Mouse (Mus musculus): ENCODE data around the gene Ak9. TPM values are rescaled to one million over a fixed set of nuclear protein-coding genes. Genes with fewer than 3 reads are reported as not detected.

Ak9 gene
- total and polyA plus RNA-seq, 3 experiments, result not detected

DNA sequence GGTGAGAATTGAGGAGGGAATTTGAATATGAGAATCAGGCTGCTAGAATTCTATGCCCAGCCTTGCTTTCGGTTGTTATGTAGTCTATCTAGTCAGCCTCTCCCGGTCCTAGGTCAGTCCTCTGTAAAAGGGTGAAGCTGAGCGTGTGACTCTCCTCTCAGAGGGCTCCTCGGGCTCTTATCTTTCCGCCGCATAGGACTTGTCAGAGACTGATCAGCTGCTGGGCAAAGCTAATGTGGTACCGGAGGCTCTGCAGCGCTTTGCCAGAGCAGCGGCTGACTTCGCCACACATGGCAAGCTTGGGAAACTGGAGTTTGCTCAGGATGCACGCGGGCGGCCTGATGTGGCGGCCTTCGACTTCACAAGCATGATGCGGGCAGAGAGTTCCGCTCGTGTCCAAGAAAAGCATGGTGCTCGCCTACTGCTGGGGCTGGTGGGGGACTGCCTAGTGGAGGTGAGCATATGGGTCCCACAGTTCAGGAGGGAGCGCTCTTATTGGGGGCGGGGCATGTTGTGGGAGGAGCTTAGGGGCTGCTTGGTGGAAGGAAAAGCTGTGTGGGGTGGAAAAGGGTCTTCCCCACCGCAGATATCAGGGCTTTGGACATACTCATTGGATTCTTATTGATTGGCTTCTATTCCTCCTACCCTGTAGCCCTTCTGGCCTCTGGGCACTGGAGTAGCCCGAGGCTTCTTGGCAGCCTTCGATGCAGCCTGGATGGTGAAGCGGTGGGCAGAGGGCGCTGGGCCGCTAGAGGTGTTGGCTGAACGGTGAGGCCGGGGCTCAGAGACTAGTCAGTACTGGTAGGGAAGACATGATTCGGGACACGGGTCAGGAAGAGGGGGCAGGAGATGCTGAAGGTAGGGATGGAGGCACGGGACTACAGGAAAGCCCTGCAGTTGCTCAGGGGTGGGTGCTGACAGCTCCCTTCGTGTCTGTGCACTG lies 177.4 kb downstream of the Ak9 start:
- H3K4me3 ChIP-seq (ENCODE audit: low read depth, low read length), result peak overlapping the region; percentile 36; the same call in 1 of the 2 replicates
- H3K36me3 ChIP-seq (replicated peaks), result peaks cover 86% of the 10 kb centered on the region

DNA sequence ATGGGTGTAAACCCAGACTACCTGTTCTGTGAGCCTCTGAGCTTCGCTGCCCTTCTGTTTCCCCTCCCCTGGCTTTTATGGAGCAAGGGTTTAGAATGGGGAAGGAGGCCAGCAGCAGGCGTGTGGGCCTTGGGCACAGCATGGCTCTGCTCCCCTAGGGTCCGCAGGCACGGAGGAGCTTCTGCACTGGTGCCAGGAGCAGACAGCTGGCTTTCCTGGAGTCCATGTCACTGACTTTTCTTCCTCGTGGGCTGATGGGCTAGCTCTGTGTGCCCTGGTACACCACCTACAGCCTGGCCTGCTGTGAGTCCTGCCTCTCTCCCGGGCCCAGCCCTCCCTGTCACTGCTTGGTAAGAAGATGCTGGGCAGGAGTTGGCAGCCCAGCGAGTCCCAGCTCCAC lies 178.7 kb downstream of the Ak9 start:
- TF ChIP-seq GATA1 (IDR thresholded peaks at IDR 0.05; ENCODE audit: borderline replicate concordance, low read length) (no peak), TAL1 (conservative IDR thresholded peaks at IDR 0.05; ENCODE audit: low read depth, low read length) (no peak), GATA2 (IDR thresholded peaks at IDR 0.05; ENCODE audit: borderline replicate concordance, low read depth, low read length) (no peak), CTCF (IDR thresholded peaks at IDR 0.05; ENCODE audit: low read depth, low read length) (no peak), POLR2AphosphoS5 (IDR thresholded peaks at IDR 0.05; ENCODE audit: insufficient replicate concordance, low read depth, low read length) (no peak)
- no peak for ATAC-seq (ENCODE audit: extremely low read depth, insufficient number of reproducible peaks, low FRiP score, poor library complexity, severe bottlenecking)
- Histone ChIP-seq H3K27me3 (ENCODE audit: insufficient read depth, low read length) (no peaks in the 10 kb centered on the region; the same call in 1 of the 2 replicates), H3K4me1 (ENCODE audit: insufficient read depth, low read depth, low read length) (peaks cover 53% of the 10 kb centered on the region), H3K9me3 (replicated peaks) (no peaks in the 10 kb centered on the region), H3K4me3 (ENCODE audit: low read depth, low read length) (no peak overlapping the region), H3K36me3 (replicated peaks) (peaks cover 98% of the 10 kb centered on the region)
- DNase-seq (ENCODE audit: low spot score), result no peak

More for the DNA sequence above, 177.4 kb downstream of the Ak9 start:
- peak; percentile 46; the same call in 1 of the 2 replicates for ATAC-seq (ENCODE audit: extremely low read depth, insufficient number of reproducible peaks, low FRiP score, poor library complexity, severe bottlenecking)
- TF ChIP-seq GATA1 (IDR thresholded peaks at IDR 0.05; ENCODE audit: borderline replicate concordance, low read length) (no peak), GATA2 (IDR thresholded peaks at IDR 0.05; ENCODE audit: borderline replicate concordance, low read depth, low read length) (no peak), POLR2AphosphoS5 (IDR thresholded peaks at IDR 0.05; ENCODE audit: insufficient replicate concordance, low read depth, low read length) (no peak), TAL1 (conservative IDR thresholded peaks at IDR 0.05; ENCODE audit: low read depth, low read length) (no peak), CTCF (IDR thresholded peaks at IDR 0.05; ENCODE audit: low read depth, low read length) (no peak)
- DNase-seq (ENCODE audit: low spot score), result peak; percentile 47
- Histone ChIP-seq H3K27me3 (ENCODE audit: insufficient read depth, low read length) (no peaks in the 10 kb centered on the region; the same call in 1 of the 2 replicates), H3K4me1 (ENCODE audit: insufficient read depth, low read depth, low read length) (peaks cover 66% of the 10 kb centered on the region), H3K9me3 (replicated peaks) (no peaks in the 10 kb centered on the region)

Other genes with a start within 250 kb of the Ak9 start
- gene Gpr6, start 231.7 kb upstream of the Ak9 start, total RNA-seq (2014; fragmentation: Nextera tagmentation), result not detected in 2 replicates
- 0.05 TPM in 1 of 2 replicates, not detected in the other for gene Gpr6, start 231.7 kb upstream of the Ak9 start, total RNA-seq (2017)
- gene Gpr6, start 231.7 kb upstream of the Ak9 start, polyA plus RNA-seq (2012), result not detected in 2 replicates
- 27.0 and 32.6 TPM in 2 replicates for gene Fig4, start 720 bp upstream of the Ak9 start, total RNA-seq (2014; fragmentation: Nextera tagmentation)
- 31.3 and 35.6 TPM in 2 replicates for gene Fig4, start 720 bp upstream of the Ak9 start, total RNA-seq (2017)
- gene Fig4, start 720 bp upstream of the Ak9 start, polyA plus RNA-seq (2012), result 3.5 and 3.9 TPM in 2 replicates
- gene Zbtb24, start 146.4 kb downstream of the Ak9 start, total RNA-seq (2014; fragmentation: Nextera tagmentation), result 19.0 and 28.5 TPM in 2 replicates
- 31.9 and 34.0 TPM in 2 replicates for gene Zbtb24, start 146.4 kb downstream of the Ak9 start, total RNA-seq (2017)
- gene Zbtb24, start 146.4 kb downstream of the Ak9 start, polyA plus RNA-seq (2012), result 13.7 and 14.0 TPM in 2 replicates
- 29.6 and 34.6 TPM in 2 replicates for gene Mical1, start 172.3 kb downstream of the Ak9 start, total RNA-seq (2014; fragmentation: Nextera tagmentation)
- 24.9 and 26.7 TPM in 2 replicates for gene Mical1, start 172.3 kb downstream of the Ak9 start, total RNA-seq (2017)
- gene Mical1, start 172.3 kb downstream of the Ak9 start, polyA plus RNA-seq (2012), result 38.7 and 48.6 TPM in 2 replicates
- gene Smpd2, start 186.4 kb downstream of the Ak9 start, total RNA-seq (2014; fragmentation: Nextera tagmentation), result 12.6 and 13.6 TPM in 2 replicates
- gene Smpd2, start 186.4 kb downstream of the Ak9 start, total RNA-seq (2017), result 6.6 and 9.1 TPM in 2 replicates
- 12.2 and 12.9 TPM in 2 replicates for gene Smpd2, start 186.4 kb downstream of the Ak9 start, polyA plus RNA-seq (2012)
- gene Ppil6, start 186.5 kb downstream of the Ak9 start, total RNA-seq (2014; fragmentation: Nextera tagmentation), result not detected in 2 replicates
- 0.16 and 0.29 TPM in 2 replicates for gene Ppil6, start 186.5 kb downstream of the Ak9 start, total RNA-seq (2017)
- 0.12 and 0.14 TPM in 2 replicates for gene Ppil6, start 186.5 kb downstream of the Ak9 start, polyA plus RNA-seq (2012)
- 127 and 140 TPM in 2 replicates for gene Cd164, start 215.4 kb downstream of the Ak9 start, total RNA-seq (2014; fragmentation: Nextera tagmentation)
- 90.8 and 106 TPM in 2 replicates for gene Cd164, start 215.4 kb downstream of the Ak9 start, total RNA-seq (2017)
- 156 and 183 TPM in 2 replicates for gene Cd164, start 215.4 kb downstream of the Ak9 start, polyA plus RNA-seq (2012)

Data from G1E (cell line).